In genomic region chr16:77827322-77828117, GRCm38 (mm10) we compare ENCODE assay signal across 7 mouse cellular contexts.
DNase-seq lines count a peak whose midpoint lies in the region; ATAC-seq and TF ChIP-seq lines count a peak whose summit lies in the region.

No protein-coding gene starts in this region.

- no peak overlapping the region for H3K9ac ChIP-seq in intestine, embryonic 14.5 days (ENCODE audit: low read length)
- H3K9ac ChIP-seq in intestine, postnatal 0 days (ENCODE audit: low read depth, low read length): no peak overlapping the region

- no peak overlapping the region for H3K4me2 ChIP-seq in intestine, embryonic 14.5 days (ENCODE audit: low read length)
- H3K4me2 ChIP-seq in intestine, postnatal 0 days (replicated peaks; ENCODE audit: low read depth): no peak overlapping the region

- no peak overlapping the region for H3K27ac ChIP-seq in intestine, embryonic 14.5 days (ENCODE audit: low read depth)
- H3K27ac ChIP-seq in intestine, postnatal 0 days (ENCODE audit: low read depth, low read length): no peak overlapping the region
- H3K27ac ChIP-seq in midbrain, embryonic 10.5 days (replicated peaks): no peak overlapping the region; the same call in 1 of the 2 replicates

- ATAC-seq in intestine, embryonic 14.5 days (replicated peaks; ENCODE audit: low FRiP score, low TSS enrichment, low read depth): peak; percentile 47; the same call in 1 of the 2 replicates
- ATAC-seq in intestine, postnatal 0 days: no peak

- no peaks in the 10 kb centered on the region for H3K36me3 ChIP-seq in intestine, embryonic 14.5 days (ENCODE audit: control insufficient read depth, insufficient read depth, low read length)
- H3K36me3 ChIP-seq in intestine, postnatal 0 days (ENCODE audit: control insufficient read depth, insufficient read depth): no peaks in the 10 kb centered on the region
- H3K36me3 ChIP-seq in midbrain, embryonic 10.5 days: no peaks in the 10 kb centered on the region

- DNase-seq in intestine, embryonic 14.5 days (ENCODE audit: low spot score): no peak
- peak; percentile 50 for DNase-seq in NIH3T3 (ENCODE audit: low read depth)
- DNase-seq in forelimb bud, embryonic 11.5 days (ENCODE audit: low read depth, low spot score): peak; percentile 23
- DNase-seq in kidney, postnatal 14 days: peak; percentile 29
- peak; percentile 37 for DNase-seq in testis, postnatal 14 days (ENCODE audit: low spot score)
- no peak for DNase-seq in midbrain, embryonic 10.5 days (ENCODE audit: low spot score)

- H3K9me3 ChIP-seq in intestine, embryonic 14.5 days (ENCODE audit: control insufficient read depth, low read length): no peaks in the 10 kb centered on the region
- H3K9me3 ChIP-seq in intestine, postnatal 0 days (ENCODE audit: control insufficient read depth): no peaks in the 10 kb centered on the region
- H3K9me3 ChIP-seq in midbrain, embryonic 10.5 days (replicated peaks): no peaks in the 10 kb centered on the region

- TF ChIP-seq CTCF in intestine, postnatal 0 days (IDR thresholded peaks at IDR 0.05; ENCODE audit: low read depth): no peak

- 55% methylated on average over 4 of the region's 4 CpGs for WGBS in intestine, embryonic 14.5 days
- WGBS in intestine, postnatal 0 days: 66% methylated on average over 4 of the region's 4 CpGs
- WGBS in midbrain, embryonic 10.5 days: 73% methylated on average over 4 of the region's 4 CpGs

- no peak overlapping the region for H3K4me3 ChIP-seq in intestine, embryonic 14.5 days (ENCODE audit: low read depth, low read length)
- H3K4me3 ChIP-seq in intestine, postnatal 0 days (ENCODE audit: low read depth, low read length): no peak overlapping the region
- H3K4me3 ChIP-seq in midbrain, embryonic 10.5 days: no peak overlapping the region

- H3K4me1 ChIP-seq in intestine, embryonic 14.5 days (replicated peaks; ENCODE audit: control insufficient read depth, insufficient read depth, low read length): no peaks in the 10 kb centered on the region
- H3K4me1 ChIP-seq in intestine, postnatal 0 days (replicated peaks; ENCODE audit: control insufficient read depth, insufficient read depth, low read length): no peaks in the 10 kb centered on the region
- H3K4me1 ChIP-seq in midbrain, embryonic 10.5 days: no peaks in the 10 kb centered on the region

- H3K27me3 ChIP-seq in intestine, embryonic 14.5 days (replicated peaks; ENCODE audit: control insufficient read depth, insufficient read depth, low read length): no peaks in the 10 kb centered on the region
- no peaks in the 10 kb centered on the region for H3K27me3 ChIP-seq in intestine, postnatal 0 days (replicated peaks; ENCODE audit: control insufficient read depth, insufficient read depth, low read length)
- no peaks in the 10 kb centered on the region for H3K27me3 ChIP-seq in midbrain, embryonic 10.5 days (ENCODE audit: low read depth, poor library complexity, severe bottlenecking)

Comparison
In these comparisons a context has a peak if more than half of its experiments do, and no peak if none do; other contexts are left out.
1. DNase-seq: peak in NIH3T3 (single experiment), forelimb bud, embryonic 11.5 days (single experiment), kidney, postnatal 14 days (single experiment) and testis, postnatal 14 days (single experiment); none in intestine, embryonic 14.5 days (single experiment) and midbrain, embryonic 10.5 days (single experiment).